Mouse (Mus musculus) ES-Bruce4 (cell line): ENCODE measurements at regions not wholly inside any gene's neighbourhood (a gene's known extent, or its start where the extent isn't known, plus 50 kb on each side); places are given as distances from the start of the nearest gene placed in this dataset.

Experiments
- CTCF ChIP-seq: IDR thresholded peaks from one replicate; pipeline ENCODE4 v1.8.1; 2011; ENCODE audit warnings: low read depth, low read length
- EP300 ChIP-seq: IDR thresholded peaks from 2 replicates; pipeline ENCODE4 v1.6.1; 2011; ENCODE audit warnings: low read depth, low read length; ENCODE audit not compliant: insufficient read depth
- POLR2A ChIP-seq: IDR thresholded peaks from one replicate; pipeline ENCODE4 v1.8.1; 2011; ENCODE audit warnings: low read length; ENCODE audit not compliant: insufficient read depth

GRCm38 (mm10) chr1:177366914-177367313 is 75.2 kb upstream of the Zbtb18 start:
- TF ChIP-seq CTCF (no peak), POLR2A (no peak), EP300 (no peak)
